In genomic region chr12:59217331-59217730, GRCm38 (mm10) we compare ENCODE assay signal across 9 mouse cellular contexts. TPM values are rescaled to one million over a fixed set of nuclear protein-coding genes. Genes with fewer than 3 reads are reported as not detected.
A peak's percentile ranks its signal among the peaks of the same experiment; 100 is the strongest.
DNase-seq lines count a peak whose midpoint lies in the region; ATAC-seq and TF ChIP-seq lines count a peak whose summit lies in the region.
"Had no signal": no experiment of that assay in that cellular context is flagged by ENCODE, and none has a peak within 500 bp of the region (broad histone marks: within the 10 kb centered on the region; RNA-seq: fewer than 3 reads in every experiment).

No protein-coding gene starts in this region.

- DNase-seq in heart, postnatal 36 days = no peak
- DNase-seq in 416B (ENCODE audit: low read depth) (peak; percentile 43), adipocyte (ENCODE audit: low spot score) (no peak)
- no peak for DNase-seq in embryonic facial prominence, embryonic 14.5 days (ENCODE audit: low spot score)
- no peak for DNase-seq in liver, embryonic 14.5 days (ENCODE audit: low read depth in 3 of 3, low spot score in 3 of 3)
- no peak for DNase-seq in cerebellum, adult 9-10 months
- DNase-seq: thymus, postnatal 25 days had no signal

- H3K27ac ChIP-seq in heart, embryonic 12.5 days (ENCODE audit: poor library complexity, severe bottlenecking) = no peak overlapping the region
- no peak overlapping the region for H3K27ac ChIP-seq in embryonic facial prominence, embryonic 14.5 days (replicated peaks; ENCODE audit: low read depth, low read length)
- H3K27ac ChIP-seq in liver, embryonic 14.5 days = no peak overlapping the region

- 0 out of 2 replicates have a peak, but pooled peaks cover 4% of the 10 kb centered on the region for H3K9me3 ChIP-seq in heart, embryonic 12.5 days (replicated peaks)
- no peaks in the 10 kb centered on the region for H3K9me3 ChIP-seq in embryonic facial prominence, embryonic 14.5 days (ENCODE audit: control insufficient read depth, low read length)
- H3K9me3 ChIP-seq in liver, embryonic 14.5 days (ENCODE audit: control insufficient read depth, low read length) = no peaks in the 10 kb centered on the region

- H3K9ac ChIP-seq in heart, embryonic 12.5 days = peak overlapping the region; percentile 34; the same call in 1 of the 2 replicates
- H3K9ac ChIP-seq in embryonic facial prominence, embryonic 14.5 days (ENCODE audit: low read depth, low read length) = 0 out of 2 replicates have a peak overlapping the region, but pooled peaks have one; percentile 88
- H3K9ac ChIP-seq in liver, embryonic 14.5 days (replicated peaks) = no peak overlapping the region

- TF ChIP-seq CTCF in liver, embryonic 14.5 days (IDR thresholded peaks at IDR 0.05; ENCODE audit: low read depth) = no peak

- intact Hi-C loops in heart, postnatal 36 days (cut with DNase I) = loop anchor here (5.0 kb wide), 2 partner anchors 150 to 205 kb away; partner anchors contain the start of genes Gemin2, Pnn and Sec23a

- no peak for TF ChIP-seq EP300 in liver, embryonic 14.5 days (IDR thresholded peaks at IDR 0.05; ENCODE audit: low read depth)

- no peak overlapping the region for H3K4me3 ChIP-seq in heart, embryonic 12.5 days
- H3K4me3 ChIP-seq in embryonic facial prominence, embryonic 14.5 days (ENCODE audit: low read depth, low read length) = no peak overlapping the region
- peak overlapping the region; percentile 9 to 97; a peak in 3 of 4 replicates for H3K4me3 ChIP-seq in liver, embryonic 14.5 days (ENCODE audit: insufficient read depth in 1 of 2, low read depth in 2 of 2, low read length in 2 of 2)

- 76% methylated on average over 3 of the region's 3 CpGs for WGBS in heart, embryonic 12.5 days
- 82% methylated on average over 3 of the region's 3 CpGs for WGBS in embryonic facial prominence, embryonic 14.5 days
- 66% methylated on average over 3 of the region's 3 CpGs for WGBS in liver, embryonic 14.5 days (ENCODE audit: insufficient replicate concordance)

- peaks cover 16% of the 10 kb centered on the region for H3K4me1 ChIP-seq in heart, embryonic 12.5 days (replicated peaks)
- H3K4me1 ChIP-seq in embryonic facial prominence, embryonic 14.5 days (ENCODE audit: control insufficient read depth, insufficient read depth, low read length) = peaks cover 10% of the 10 kb centered on the region
- peaks cover 8 to 12% of the 10 kb centered on the region in 2 experiments; a peak in 3 of 4 replicates for H3K4me1 ChIP-seq in liver, embryonic 14.5 days (replicated peaks; ENCODE audit: control insufficient read depth in 2 of 2, insufficient read depth in 2 of 2, low read length in 1 of 2)

- H3K4me2 ChIP-seq in heart, embryonic 12.5 days = peak overlapping the region; percentile 98
- H3K4me2 ChIP-seq in embryonic facial prominence, embryonic 14.5 days (ENCODE audit: low read depth, low read length) = peak overlapping the region; percentile 94
- H3K4me2 ChIP-seq in liver, embryonic 14.5 days (ENCODE audit: low read depth) = peak overlapping the region; percentile 82

- H3K36me3 ChIP-seq in heart, embryonic 12.5 days = peaks cover 3% of the 10 kb centered on the region
- H3K36me3 ChIP-seq in embryonic facial prominence, embryonic 14.5 days (ENCODE audit: control insufficient read depth, insufficient read depth, low read length) = no peaks in the 10 kb centered on the region
- no peaks in the 10 kb centered on the region for H3K36me3 ChIP-seq in liver, embryonic 14.5 days (replicated peaks; ENCODE audit: control insufficient read depth, insufficient read depth, low read depth)

- H3K27me3 ChIP-seq in heart, embryonic 12.5 days (replicated peaks) = no peaks in the 10 kb centered on the region
- H3K27me3 ChIP-seq in embryonic facial prominence, embryonic 14.5 days (replicated peaks; ENCODE audit: control insufficient read depth, insufficient read depth, low read length) = no peaks in the 10 kb centered on the region
- no peaks in the 10 kb centered on the region for H3K27me3 ChIP-seq in liver, embryonic 14.5 days (ENCODE audit: control insufficient read depth, insufficient read depth, low read length)

- ATAC-seq in heart, embryonic 12.5 days (ENCODE audit: insufficient number of reproducible peaks, low FRiP score) = no peak
- no peak for ATAC-seq in embryonic facial prominence, embryonic 14.5 days (ENCODE audit: low read depth)
- ATAC-seq in liver, embryonic 14.5 days (ENCODE audit: insufficient read depth) = no peak
- no peak for ATAC-seq in erythroid progenitor cell, adult 5-6 weeks (replicated peaks; ENCODE audit: low FRiP score, poor library complexity, severe bottlenecking)

RNA-seq across cellular contexts. Expression of gene Fbxo33, which starts 2.2 kb away (rescaled TPM):
- polyA plus RNA-seq in heart, embryonic 12.5 days (2016; fragmentation: Nextera tagmentation; extraction: Ambion mirVana) = 5.5 and 7.2 TPM in 2 replicates
- 10 to 100 TPM in 1 of 2 experiments, 1 to 10 TPM in 1; 9.0 to 10.7 TPM for total RNA-seq in heart, postnatal 36 days (2021)
- 8.6 and 14.8 TPM in 2 replicates for polyA plus RNA-seq in embryonic facial prominence, embryonic 14.5 days (2014; fragmentation: Nextera tagmentation; extraction: Ambion mirVana)
- 3.8 and 7.7 TPM in 2 replicates for polyA plus RNA-seq in liver, embryonic 14.5 days (2012; rRNA removed)
- polyA plus RNA-seq in liver, embryonic 14.5 days (2014; fragmentation: Nextera tagmentation; extraction: Ambion mirVana) = 10.9 and 11.1 TPM in 2 replicates
- total RNA-seq in erythroid progenitor cell, adult 5-6 weeks (2015; ENCODE audit: low replicate concordance) = 54.1 and 60.5 TPM in 2 replicates
- 20.7 and 21.2 TPM in 2 replicates for total RNA-seq in erythroid progenitor cell, adult 5-6 weeks (2017; ENCODE audit: low replicate concordance)

Comparison
In these comparisons a context has a peak if more than half of its experiments do, and no peak if none do; other contexts are left out.
1. H3K4me3 ChIP-seq: peak in liver, embryonic 14.5 days (2 of 2); none in heart, embryonic 12.5 days (single experiment) and embryonic facial prominence, embryonic 14.5 days (single experiment).
2. Peak in every context shown above with its lines, with median percentiles within 50 percentile points of each other: H3K4me2 ChIP-seq.